In the genomic region with DNA sequence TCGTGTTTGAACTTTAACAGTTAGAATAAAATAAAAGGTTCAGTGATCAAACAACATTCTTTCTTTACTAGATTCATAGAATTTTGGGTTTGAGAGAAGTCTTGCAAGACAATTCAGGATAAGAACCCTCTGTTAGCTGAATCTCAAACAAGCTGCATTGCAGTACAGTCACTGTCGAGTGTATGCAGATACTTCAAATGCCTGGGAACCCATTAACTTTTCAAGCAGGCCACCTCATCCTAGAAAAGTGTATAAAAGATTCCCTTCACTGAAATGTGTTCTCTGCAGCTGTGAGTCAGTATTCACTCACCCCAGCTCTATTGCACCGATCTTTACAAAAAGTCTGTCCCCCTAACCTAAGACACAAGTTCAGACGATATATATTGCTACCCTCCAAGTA, we compare ENCODE assay signal across 9 mouse cellular contexts. TPM values are rescaled to one million over a fixed set of nuclear protein-coding genes. Genes with fewer than 3 reads are reported as not detected.
DNase-seq lines count a peak whose midpoint lies in the region; ATAC-seq and TF ChIP-seq lines count a peak whose summit lies in the region.
"Had no signal": no experiment of that assay in that cellular context is flagged by ENCODE, and none has a peak within 500 bp of the region (broad histone marks: within the 10 kb centered on the region; RNA-seq: fewer than 3 reads in every experiment).

No protein-coding gene starts in this region.

- no peak for TF ChIP-seq CTCF in G1E (IDR thresholded peaks at IDR 0.05; ENCODE audit: low read depth, low read length)

- DNase-seq in heart, adult 9 months (ENCODE audit: low spot score in 2 of 2) = no peak
- no peak for DNase-seq in G1E (ENCODE audit: low spot score)
- DNase-seq in midbrain, embryonic 11.5 days (ENCODE audit: low spot score, missing footprints) = no peak
- no peak for DNase-seq in embryo, embryonic 10.5 days (ENCODE audit: low spot score)
- DNase-seq in cerebellum, postnatal 4 days (ENCODE audit: low spot score in 2 of 2) = no peak
- DNase-seq in layer of hippocampus, postnatal 10 days (ENCODE audit: low spot score in 2 of 2) = no peak
- DNase-seq: cerebellum, adult 9-10 months had no signal

- H3K9me3 ChIP-seq in heart, embryonic 13.5 days = no peaks in the 10 kb centered on the region
- no peaks in the 10 kb centered on the region for H3K9me3 ChIP-seq in G1E (replicated peaks)
- H3K9me3 ChIP-seq in hindbrain, embryonic 12.5 days (replicated peaks) = no peaks in the 10 kb centered on the region
- no peaks in the 10 kb centered on the region for H3K9me3 ChIP-seq in midbrain, embryonic 11.5 days (ENCODE audit: control insufficient read depth, low read length)

- H3K36me3 ChIP-seq in heart, embryonic 13.5 days = peaks cover 29% of the 10 kb centered on the region
- H3K36me3 ChIP-seq in G1E (replicated peaks) = peaks cover 31% of the 10 kb centered on the region
- H3K36me3 ChIP-seq in hindbrain, embryonic 12.5 days = peaks cover 12% of the 10 kb centered on the region
- H3K36me3 ChIP-seq in midbrain, embryonic 11.5 days (ENCODE audit: control insufficient read depth, insufficient read depth, low read length) = no peaks in the 10 kb centered on the region; the same call in 1 of the 2 replicates

- peaks cover 19% of the 10 kb centered on the region for H3K4me1 ChIP-seq in heart, embryonic 13.5 days
- peaks cover 21% of the 10 kb centered on the region for H3K4me1 ChIP-seq in G1E (ENCODE audit: insufficient read depth, low read depth, low read length)
- peaks cover 12% of the 10 kb centered on the region for H3K4me1 ChIP-seq in hindbrain, embryonic 12.5 days
- H3K4me1 ChIP-seq in midbrain, embryonic 11.5 days (ENCODE audit: control insufficient read depth, insufficient read depth, low read length) = peaks cover 11% of the 10 kb centered on the region

- H3K9ac ChIP-seq in heart, embryonic 13.5 days = peak overlapping the region; percentile 80
- peak overlapping the region; percentile 18 for H3K9ac ChIP-seq in hindbrain, embryonic 12.5 days
- H3K9ac ChIP-seq in midbrain, embryonic 11.5 days (ENCODE audit: low read length) = peak overlapping the region; percentile 78; the same call in 1 of the 2 replicates

- WGBS in heart, embryonic 13.5 days = 56% methylated on average over 4 of the region's 4 CpGs
- 86% methylated on average over 4 of the region's 4 CpGs for WGBS in hindbrain, embryonic 12.5 days
- WGBS in midbrain, embryonic 11.5 days = 70% methylated on average over 4 of the region's 4 CpGs

- ATAC-seq in heart, embryonic 13.5 days (ENCODE audit: extremely low read depth, insufficient number of reproducible peaks, low FRiP score, low TSS enrichment) = no peak
- ATAC-seq in G1E (ENCODE audit: extremely low read depth, insufficient number of reproducible peaks, low FRiP score, poor library complexity, severe bottlenecking) = no peak
- no peak for ATAC-seq in hindbrain, embryonic 12.5 days (ENCODE audit: low FRiP score)
- no peak for ATAC-seq in midbrain, embryonic 11.5 days (ENCODE audit: low FRiP score)

- H3K27ac ChIP-seq in heart, embryonic 13.5 days (replicated peaks) = no peak overlapping the region
- no peak overlapping the region for H3K27ac ChIP-seq in hindbrain, embryonic 12.5 days
- no peak overlapping the region for H3K27ac ChIP-seq in midbrain, embryonic 11.5 days (ENCODE audit: low read depth, low read length)

- peak overlapping the region; percentile 94 for H3K4me2 ChIP-seq in heart, embryonic 13.5 days
- peak overlapping the region; percentile 57 for H3K4me2 ChIP-seq in hindbrain, embryonic 12.5 days (replicated peaks)
- H3K4me2 ChIP-seq in midbrain, embryonic 11.5 days = peak overlapping the region; percentile 68

- no peaks in the 10 kb centered on the region for H3K27me3 ChIP-seq in heart, embryonic 13.5 days (replicated peaks)
- no peaks in the 10 kb centered on the region for H3K27me3 ChIP-seq in G1E (ENCODE audit: insufficient read depth, low read length)
- no peaks in the 10 kb centered on the region for H3K27me3 ChIP-seq in hindbrain, embryonic 12.5 days
- H3K27me3 ChIP-seq in midbrain, embryonic 11.5 days (ENCODE audit: control insufficient read depth, insufficient read depth, low read length) = no peaks in the 10 kb centered on the region

- peak overlapping the region; percentile 78 for H3K4me3 ChIP-seq in heart, embryonic 13.5 days
- peak overlapping the region; percentile 90; the same call in 1 of the 2 replicates for H3K4me3 ChIP-seq in G1E (ENCODE audit: low read depth, low read length)
- H3K4me3 ChIP-seq in hindbrain, embryonic 12.5 days = peak overlapping the region; percentile 82
- peak overlapping the region; percentile 83; the same call in 1 of the 2 replicates for H3K4me3 ChIP-seq in midbrain, embryonic 11.5 days (ENCODE audit: low read depth, low read length)

RNA-seq across cellular contexts. Expression of a gene that starts 1.2 kb away (rescaled TPM):
- polyA plus RNA-seq in heart, embryonic 13.5 days (2015; fragmentation: Nextera tagmentation; extraction: Ambion mirVana) = 40.5 and 41.3 TPM in 2 replicates
- total RNA-seq in G1E (2014; fragmentation: Nextera tagmentation) = 49.1 and 51.7 TPM in 2 replicates
- total RNA-seq in G1E (2017) = 61.6 and 70.4 TPM in 2 replicates
- polyA plus RNA-seq in G1E (2012) = 32.9 and 36.1 TPM in 2 replicates
- polyA plus RNA-seq in hindbrain, embryonic 12.5 days (2016; fragmentation: Nextera tagmentation; extraction: Ambion mirVana) = 97.2 and 103 TPM in 2 replicates
- polyA plus RNA-seq in midbrain, embryonic 11.5 days (2014; fragmentation: Nextera tagmentation; extraction: Ambion mirVana) = 70.4 and 81.3 TPM in 2 replicates
- total RNA-seq in layer of hippocampus, postnatal 10 days (2021) = 100 to 1,000 TPM; 122 to 126 TPM

Comparison
In these comparisons a context has a peak if more than half of its experiments do, and no peak if none do; other contexts are left out.
1. H3K9ac ChIP-seq: peak in every context shown above with its lines; median percentile 80 in heart, embryonic 13.5 days; 78 in midbrain, embryonic 11.5 days; 18 in hindbrain, embryonic 12.5 days.